Mouse (Mus musculus): ENCODE measurements around the gene Ubl4a. TPM values are rescaled to one million over a fixed set of nuclear protein-coding genes. Genes with fewer than 3 reads are reported as not detected.

Ubl4a gene
- polyA plus RNA-seq, 1 experiment, result 60.7 TPM

DNA sequence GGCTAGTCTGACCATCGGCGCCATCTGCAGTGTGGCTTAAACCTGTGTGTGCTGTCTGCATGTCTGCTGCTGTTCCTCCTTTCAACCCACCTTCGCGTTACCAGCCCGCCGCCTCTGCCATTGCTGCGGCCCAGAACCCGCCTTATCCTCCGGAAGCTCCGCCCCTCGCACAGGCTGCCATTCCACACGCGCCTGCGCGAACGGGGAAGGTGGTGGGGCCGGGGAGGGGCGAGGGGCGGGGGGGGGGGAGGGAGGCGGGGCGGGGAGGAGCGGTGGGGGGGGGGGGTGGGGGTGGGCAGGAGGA is 19.6 kb downstream of the Ubl4a start, which contains the start of gene Lage3:
Gene Lage3, minus strand, starts transcription at position 152 of the 304 bp plus-strand sequence.
- Histone ChIP-seq H3K79me2 (ENCODE audit: control insufficient read depth, insufficient read depth) (peaks cover 6% of the 10 kb centered on the region), H3K27me3 (ENCODE audit: control insufficient read depth, insufficient read depth, insufficient read length) (no peaks in the 10 kb centered on the region), H3K4me3 (ENCODE audit: insufficient read depth, poor library complexity, severe bottlenecking) (peak within 1 kb of the TSS; percentile 39), H3K79me3 (ENCODE audit: low read depth) (peaks cover 2% of the 10 kb centered on the region), H3K36me3 (ENCODE audit: control insufficient read depth, insufficient read depth) (peaks cover 3% of the 10 kb centered on the region), H3ac (ENCODE audit: control insufficient read depth, insufficient read length, low read depth) (peak within 1 kb of the TSS; percentile 38)
- TF ChIP-seq CTCF (IDR thresholded peaks at IDR 0.05; ENCODE audit: control insufficient read depth, insufficient read depth, insufficient read length) (no peak), MAX (IDR thresholded peaks at IDR 0.05) (no peak), FOSL1 (IDR thresholded peaks at IDR 0.05; ENCODE audit: insufficient read depth, low read length, poor library complexity, severe bottlenecking) (no peak), MYOG (IDR thresholded peaks at IDR 0.05; ENCODE audit: control insufficient read depth, extremely low read depth, insufficient read length) (no peak), USF1 (IDR thresholded peaks at IDR 0.05; ENCODE audit: low read depth) (no peak), MYOD1 (IDR thresholded peaks at IDR 0.05; ENCODE audit: control insufficient read depth, insufficient read length, low read depth) (no peak), CEBPB (IDR thresholded peaks at IDR 0.05; ENCODE audit: low read depth) (no peak)

DNA sequence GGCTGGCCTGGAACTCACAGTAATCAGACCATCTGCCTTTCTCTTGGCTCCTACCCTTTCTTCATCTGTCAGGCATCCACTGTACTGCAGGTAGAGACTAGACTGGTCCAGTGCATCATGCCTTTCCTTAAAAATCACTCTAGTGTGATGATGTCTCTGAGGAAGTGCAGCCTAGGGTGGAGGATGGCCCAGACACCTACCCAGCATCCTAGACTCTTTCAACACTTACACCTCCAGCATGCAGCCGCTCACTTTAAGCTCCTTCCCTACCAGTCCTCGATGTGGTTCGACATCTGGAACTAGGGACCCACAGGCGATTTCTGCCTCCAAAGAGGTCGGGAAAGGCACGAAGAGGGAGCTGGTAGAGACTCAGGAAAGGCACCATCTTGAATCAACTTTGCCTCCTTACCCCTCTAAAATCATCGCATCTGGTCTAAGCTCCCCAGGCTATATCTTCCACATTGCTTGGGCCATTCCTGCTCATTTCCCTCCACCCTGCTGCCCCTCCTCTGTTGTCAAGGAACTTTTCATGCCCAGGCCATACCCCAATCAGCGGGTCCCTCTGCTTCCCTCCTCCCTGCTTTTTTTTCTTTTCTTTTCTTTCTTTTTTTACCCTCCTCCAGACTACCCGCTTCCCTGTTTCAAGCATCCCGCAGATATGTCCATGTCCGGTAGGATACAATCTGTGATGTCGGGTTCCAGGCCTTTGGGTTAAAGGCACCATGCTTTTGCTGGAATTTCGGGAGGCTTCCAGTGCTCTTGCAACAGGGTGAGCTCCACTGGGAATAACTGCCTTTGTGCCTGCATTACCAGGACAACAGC is 20.2 kb downstream of the Ubl4a start:
- Histone ChIP-seq H3K4me3 (ENCODE audit: insufficient read depth, poor library complexity, severe bottlenecking) (peak overlapping the region; percentile 39), H3K36me3 (ENCODE audit: control insufficient read depth, insufficient read depth) (peaks cover 3% of the 10 kb centered on the region), H3K79me2 (ENCODE audit: control insufficient read depth, insufficient read depth) (peaks cover 6% of the 10 kb centered on the region), H3ac (ENCODE audit: control insufficient read depth, insufficient read length, low read depth) (peak overlapping the region; percentile 38), H3K27me3 (ENCODE audit: control insufficient read depth, insufficient read depth, insufficient read length) (no peaks in the 10 kb centered on the region), H3K79me3 (ENCODE audit: low read depth) (peaks cover 2% of the 10 kb centered on the region)
- no peak for TF ChIP-seq MYOG (IDR thresholded peaks at IDR 0.05; ENCODE audit: control insufficient read depth, extremely low read depth, insufficient read length)
- TF ChIP-seq MAX (IDR thresholded peaks at IDR 0.05), result no peak
- TF ChIP-seq MYOD1 (IDR thresholded peaks at IDR 0.05; ENCODE audit: control insufficient read depth, insufficient read length, low read depth), result no peak
- no peak for TF ChIP-seq FOSL1 (IDR thresholded peaks at IDR 0.05; ENCODE audit: insufficient read depth, low read length, poor library complexity, severe bottlenecking)
- TF ChIP-seq CEBPB (IDR thresholded peaks at IDR 0.05; ENCODE audit: low read depth), result no peak
- no peak for TF ChIP-seq USF1 (IDR thresholded peaks at IDR 0.05; ENCODE audit: low read depth)

- Histone ChIP-seq H3K79me3 (ENCODE audit: low read depth) (no peaks in the 10 kb centered on the region), H3K27me3 (ENCODE audit: control insufficient read depth, insufficient read depth, insufficient read length) (no peaks in the 10 kb centered on the region), H3K4me3 (ENCODE audit: insufficient read depth, poor library complexity, severe bottlenecking) (peak overlapping the region; percentile 39), H3K79me2 (ENCODE audit: control insufficient read depth, insufficient read depth) (peaks cover 26% of the 10 kb centered on the region), H3K36me3 (ENCODE audit: control insufficient read depth, insufficient read depth) (no peaks in the 10 kb centered on the region), H3ac (ENCODE audit: control insufficient read depth, insufficient read length, low read depth) (peak overlapping the region; percentile 12)
- TF ChIP-seq MAX (IDR thresholded peaks at IDR 0.05), result no peak
Measured at GRCm38 (mm10) chrX:74330166-74330930, 42.7 kb downstream of the Ubl4a start.

DNA sequence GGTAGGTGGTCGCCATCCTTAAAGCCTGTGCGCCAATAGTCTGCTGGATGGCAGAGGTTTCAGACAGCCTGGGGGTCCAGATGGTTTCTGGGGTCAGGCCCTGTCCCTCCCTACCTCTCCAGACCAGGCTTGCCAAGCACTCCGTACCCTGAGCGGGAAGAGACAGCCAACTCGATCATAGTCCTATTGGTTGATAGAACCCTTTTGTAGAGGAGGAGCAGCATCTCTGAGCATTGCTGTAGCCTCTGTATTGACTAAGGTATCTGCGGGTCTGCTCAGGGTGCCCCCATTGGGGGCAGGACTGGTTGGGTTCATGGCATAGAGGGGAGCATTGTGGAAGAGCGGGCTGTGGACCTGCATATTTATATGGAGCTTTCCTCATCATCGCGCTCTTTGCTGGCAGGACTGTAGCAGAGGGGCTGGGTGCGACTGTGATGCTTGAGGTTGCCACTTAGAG is 43.8 kb downstream of the Ubl4a start:
- Histone ChIP-seq H3ac (ENCODE audit: control insufficient read depth, insufficient read length, low read depth) (peak overlapping the region; percentile 84), H3K79me2 (ENCODE audit: control insufficient read depth, insufficient read depth) (peaks cover 26% of the 10 kb centered on the region), H3K4me3 (ENCODE audit: insufficient read depth, poor library complexity, severe bottlenecking) (peak overlapping the region; percentile 39), H3K27me3 (ENCODE audit: control insufficient read depth, insufficient read depth, insufficient read length) (no peaks in the 10 kb centered on the region), H3K79me3 (ENCODE audit: low read depth) (no peaks in the 10 kb centered on the region), H3K36me3 (ENCODE audit: control insufficient read depth, insufficient read depth) (no peaks in the 10 kb centered on the region)
- TF ChIP-seq MAX (IDR thresholded peaks at IDR 0.05) (peak; percentile 4), MYOG (IDR thresholded peaks at IDR 0.05; ENCODE audit: control insufficient read depth, extremely low read depth, insufficient read length) (no peak), CTCF (IDR thresholded peaks at IDR 0.05; ENCODE audit: control insufficient read depth, insufficient read depth, insufficient read length) (no peak), FOSL1 (IDR thresholded peaks at IDR 0.05; ENCODE audit: insufficient read depth, low read length, poor library complexity, severe bottlenecking) (no peak)

- H3K79me2 ChIP-seq (ENCODE audit: control insufficient read depth, insufficient read depth), result peaks cover 26% of the 10 kb centered on the region
- peak within 1 kb of the TSS; percentile 84 for H3ac ChIP-seq (ENCODE audit: control insufficient read depth, insufficient read length, low read depth)
- no peaks in the 10 kb centered on the region for H3K36me3 ChIP-seq (ENCODE audit: control insufficient read depth, insufficient read depth)
- H3K27me3 ChIP-seq (ENCODE audit: control insufficient read depth, insufficient read depth, insufficient read length), result no peaks in the 10 kb centered on the region
- TF ChIP-seq MAX (IDR thresholded peaks at IDR 0.05), result peak; percentile 25
- no peak for TF ChIP-seq MYOG (IDR thresholded peaks at IDR 0.05; ENCODE audit: control insufficient read depth, extremely low read depth, insufficient read length)
- peak within 1 kb of the TSS; percentile 39 for H3K4me3 ChIP-seq (ENCODE audit: insufficient read depth, poor library complexity, severe bottlenecking)
- H3K79me3 ChIP-seq (ENCODE audit: low read depth), result no peaks in the 10 kb centered on the region
Measured at GRCm38 (mm10) chrX:74328725-74329161, 44.3 kb downstream of the Ubl4a start, which contains the start of gene Plxna3. TSS of gene Plxna3 (plus strand) at chrX:74329066.

Small RNA genes lying within 50 kb of the gene (microRNA-seq; reads per million reads assigned to microRNA genes)
- gene Mir7092 (ENCODE audit: borderline microRNAs expressed), result not detected

Other genes starting within 250 kb of the Ubl4a start
- 0.07 TPM for gene Opn1mw, start 245.8 kb downstream of the Ubl4a start, polyA plus RNA-seq (2012; fragmentation: generic; extraction: Trizol)
- gene Mecp2, start 237.9 kb downstream of the Ubl4a start, polyA plus RNA-seq (2012; fragmentation: generic; extraction: Trizol), result 7.0 TPM
- not detected for gene Tex28, start 205.4 kb downstream of the Ubl4a start, polyA plus RNA-seq (2012; fragmentation: generic; extraction: Trizol)
- 0.01 TPM for gene Tktl1, start 196.0 kb downstream of the Ubl4a start, polyA plus RNA-seq (2012; fragmentation: generic; extraction: Trizol)
- gene Flna, start 123.4 kb downstream of the Ubl4a start, polyA plus RNA-seq (2012; fragmentation: generic; extraction: Trizol), result 1,024 TPM
- gene Emd, start 118.5 kb downstream of the Ubl4a start, polyA plus RNA-seq (2012; fragmentation: generic; extraction: Trizol), result 172 TPM
- 3,196 TPM for gene Rpl10, start 102.4 kb downstream of the Ubl4a start, polyA plus RNA-seq (2012; fragmentation: generic; extraction: Trizol)
- 18.1 TPM for gene Taz, start 91.3 kb downstream of the Ubl4a start, polyA plus RNA-seq (2012; fragmentation: generic; extraction: Trizol)
- gene Dnase1l1, start 90.9 kb downstream of the Ubl4a start, polyA plus RNA-seq (2012; fragmentation: generic; extraction: Trizol), result 13.9 TPM
- 120 TPM for gene Atp6ap1, start 76.1 kb downstream of the Ubl4a start, polyA plus RNA-seq (2012; fragmentation: generic; extraction: Trizol)
- gene Gdi1, start 68.2 kb downstream of the Ubl4a start, polyA plus RNA-seq (2012; fragmentation: generic; extraction: Trizol), result 95.2 TPM
- gene Fam50a, start 60.2 kb downstream of the Ubl4a start, polyA plus RNA-seq (2012; fragmentation: generic; extraction: Trizol), result 45.4 TPM
- gene Plxna3, start 44.2 kb downstream of the Ubl4a start, polyA plus RNA-seq (2012; fragmentation: generic; extraction: Trizol), result 7.9 TPM
- 68.7 TPM for gene Lage3, start 19.6 kb downstream of the Ubl4a start, polyA plus RNA-seq (2012; fragmentation: generic; extraction: Trizol)
- gene Slc10a3, start 131 bp upstream of the Ubl4a start, polyA plus RNA-seq (2012; fragmentation: generic; extraction: Trizol), result 18.5 TPM
- 11.5 TPM for gene Fam3a, start 20.1 kb upstream of the Ubl4a start, polyA plus RNA-seq (2012; fragmentation: generic; extraction: Trizol)
- gene Ikbkg, start 20.1 kb upstream of the Ubl4a start, polyA plus RNA-seq (2012; fragmentation: generic; extraction: Trizol), result 37.1 TPM
- 148 TPM for gene G6pdx, start 56.0 kb upstream of the Ubl4a start, polyA plus RNA-seq (2012; fragmentation: generic; extraction: Trizol)
- gene Gm6880, start 108.2 kb upstream of the Ubl4a start, polyA plus RNA-seq (2012; fragmentation: generic; extraction: Trizol), result not detected
- not detected for gene Olfr1326-ps1, start 201.7 kb upstream of the Ubl4a start, polyA plus RNA-seq (2012; fragmentation: generic; extraction: Trizol)
- not detected for gene Olfr1325, start 219.5 kb upstream of the Ubl4a start, polyA plus RNA-seq (2012; fragmentation: generic; extraction: Trizol)

Data from C2C12 (cell line).